ENCODE assay signal across 8 mouse cellular contexts in the genomic region with DNA sequence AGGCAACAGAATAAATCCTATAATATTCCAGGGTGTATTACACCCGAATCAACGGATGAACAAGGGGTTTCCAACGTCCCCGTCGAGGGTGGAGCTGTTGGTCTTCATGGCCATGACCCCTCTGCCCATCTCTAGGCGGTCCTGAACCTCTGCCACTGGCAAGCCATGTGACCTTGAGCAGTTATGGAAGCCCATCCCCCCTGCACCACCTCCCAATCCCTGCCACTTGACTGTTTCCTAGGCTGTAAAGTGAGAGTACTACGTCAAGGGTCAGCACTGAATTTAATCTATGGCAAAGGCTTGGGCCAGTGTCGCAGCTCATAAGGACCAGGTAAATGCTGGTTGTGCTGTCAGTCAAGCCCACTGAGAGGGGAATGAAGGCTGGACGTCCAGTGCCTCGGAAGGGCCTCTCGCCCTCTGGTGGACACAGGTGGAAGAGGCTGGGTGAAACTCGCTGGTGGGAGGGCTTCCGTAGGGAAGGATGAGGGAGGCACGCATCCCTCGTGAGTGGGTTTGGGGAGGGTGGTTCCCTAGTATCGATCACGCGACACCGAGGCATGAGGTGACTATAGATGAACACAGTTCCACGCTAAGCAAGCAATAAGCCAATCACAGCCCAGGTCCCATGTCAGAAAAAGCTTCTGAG. TPM values are rescaled to one million over a fixed set of nuclear protein-coding genes. Genes with fewer than 3 reads are reported as not detected.
DNase-seq lines count a peak whose midpoint lies in the region; ATAC-seq and TF ChIP-seq lines count a peak whose summit lies in the region.

No protein-coding gene starts in this region.

- peak overlapping the region; percentile 65 for H3K4me2 ChIP-seq in CH12.LX (ENCODE audit: insufficient read depth, low read depth, poor library complexity, severe bottlenecking)
- H3K4me2 ChIP-seq in midbrain, embryonic 15.5 days = no peak overlapping the region

- TF ChIP-seq CTCF in heart, adult 2 months (IDR thresholded peaks at IDR 0.05) = peak; percentile 91
- TF ChIP-seq CTCF in CH12.LX (conservative IDR thresholded peaks at IDR 0.05 in 1 of 2, IDR thresholded peaks at IDR 0.05 in 1 of 2; ENCODE audit: low read depth in 2 of 2, low read length in 2 of 2) = peak; percentile 81 to 89

- H3K27me3 ChIP-seq in heart, adult 2 months (ENCODE audit: control insufficient read depth, insufficient read depth, low read length) = no peaks in the 10 kb centered on the region
- H3K27me3 ChIP-seq in CH12.LX (replicated peaks) = peaks cover 4% of the 10 kb centered on the region
- no peaks in the 10 kb centered on the region for H3K27me3 ChIP-seq in limb, embryonic 10.5 days (ENCODE audit: low read depth, poor library complexity, severe bottlenecking)
- H3K27me3 ChIP-seq in midbrain, embryonic 15.5 days (replicated peaks) = no peaks in the 10 kb centered on the region

- TF ChIP-seq EP300 in heart, adult 2 months (IDR thresholded peaks at IDR 0.05; ENCODE audit: insufficient read depth, low read depth, low read length) = no peak
- TF ChIP-seq EP300 in CH12.LX (IDR thresholded peaks at IDR 0.05; ENCODE audit: low read length) = no peak

- ATAC-seq in midbrain, embryonic 15.5 days (replicated peaks) = peak; percentile 44; the same call in 1 of the 2 replicates

- no peaks in the 10 kb centered on the region for H3K9me3 ChIP-seq in CH12.LX (replicated peaks; ENCODE audit: low read length)
- no peaks in the 10 kb centered on the region for H3K9me3 ChIP-seq in limb, embryonic 10.5 days (replicated peaks)
- no peaks in the 10 kb centered on the region for H3K9me3 ChIP-seq in midbrain, embryonic 15.5 days

- in situ Hi-C loops in CH12.LX (cut with MboI; ENCODE audit: low pct_ligation_motif_present, low pct_unique_long_range_greater_than_20kb, low sequenced_read_pairs) = no loop called here

- peak; percentile 47 for TF ChIP-seq RAD21 in CH12.LX (IDR thresholded peaks at IDR 0.05; ENCODE audit: low read depth, low read length)

- no peaks in the 10 kb centered on the region for H3K79me2 ChIP-seq in heart, adult 2 months (replicated peaks; ENCODE audit: control insufficient read depth, insufficient read depth, low read length)
- no peaks in the 10 kb centered on the region for H3K79me2 ChIP-seq in CH12.LX (replicated peaks; ENCODE audit: control insufficient read depth, extremely low read depth, insufficient read depth, poor library complexity, severe bottlenecking)

- WGBS in heart, adult 2 months = 32% methylated on average over 20 of the region's 20 CpGs
- WGBS in limb, embryonic 10.5 days = 30% methylated on average over 20 of the region's 20 CpGs
- WGBS in midbrain, embryonic 15.5 days = 31% methylated on average over 20 of the region's 20 CpGs

- H3K9ac ChIP-seq in heart, adult 2 months (ENCODE audit: low read depth, low read length) = no peak overlapping the region
- H3K9ac ChIP-seq in CH12.LX (ENCODE audit: insufficient read depth, low read depth) = no peak overlapping the region
- H3K9ac ChIP-seq in midbrain, embryonic 15.5 days = no peak overlapping the region

- no peak for TF ChIP-seq POLR2A in heart, adult 2 months (IDR thresholded peaks at IDR 0.05; ENCODE audit: insufficient read depth, low read depth, low read length)
- TF ChIP-seq POLR2A in CH12.LX (IDR thresholded peaks at IDR 0.05; ENCODE audit: low read depth, low read length) = no peak

- H3K4me1 ChIP-seq in heart, adult 2 months (ENCODE audit: control insufficient read depth, insufficient read depth, low read length) = peaks cover 1% of the 10 kb centered on the region; the same call in 1 of the 2 replicates
- H3K4me1 ChIP-seq in CH12.LX (ENCODE audit: control insufficient read depth in 1 of 2, insufficient read depth in 2 of 2) = peaks cover 8 to 21% of the 10 kb centered on the region in 2 experiments
- peaks cover 9% of the 10 kb centered on the region; the same call in 1 of the 2 replicates for H3K4me1 ChIP-seq in limb, embryonic 10.5 days
- H3K4me1 ChIP-seq in midbrain, embryonic 15.5 days = no peaks in the 10 kb centered on the region

- H3K36me3 ChIP-seq in heart, adult 2 months (ENCODE audit: control insufficient read depth, insufficient read depth, low read length) = no peaks in the 10 kb centered on the region
- H3K36me3 ChIP-seq in CH12.LX (replicated peaks in 1 of 2; ENCODE audit: control insufficient read depth in 1 of 2, insufficient read depth in 1 of 2, low read length in 1 of 2) = no peaks in the 10 kb centered on the region
- peaks cover 10% of the 10 kb centered on the region; the same call in 1 of the 2 replicates for H3K36me3 ChIP-seq in limb, embryonic 10.5 days
- peaks cover 36% of the 10 kb centered on the region for H3K36me3 ChIP-seq in midbrain, embryonic 15.5 days (replicated peaks)

- no peak overlapping the region for H3K27ac ChIP-seq in heart, adult 2 months
- no peak overlapping the region for H3K27ac ChIP-seq in CH12.LX (ENCODE audit: insufficient read depth, low read depth)
- no peak overlapping the region for H3K27ac ChIP-seq in limb, embryonic 10.5 days
- no peak overlapping the region for H3K27ac ChIP-seq in midbrain, embryonic 15.5 days

- peak in 1 of 2 experiments; percentile 66 for DNase-seq in heart, adult 2 months
- DNase-seq in heart, adult 8-10 months (ENCODE audit: low spot score) = no peak
- peak; percentile 32 for DNase-seq in CH12.LX (ENCODE audit: extremely low read depth)
- peak; percentile 72 for DNase-seq in embryo, embryonic 11 days
- peak; percentile 56 to 79 for DNase-seq in heart, postnatal 10 days
- DNase-seq in limb, embryonic 10.5 days (ENCODE audit: low spot score) = peak; percentile 78
- no peak for DNase-seq in c-Kit-positive CD71-positive TER-119-positive erythroid progenitor cells, embryonic 14.5 days (ENCODE audit: low spot score)

- dilution Hi-C loops in CH12.LX (cut with MboI; ENCODE audit: extremely low pct_ligation_motif_present, extremely low pct_unique_long_range_greater_than_20kb, low sequenced_read_pairs) = no loop called here

- no peak overlapping the region for H3K4me3 ChIP-seq in heart, adult 2 months
- H3K4me3 ChIP-seq in CH12.LX (replicated peaks in 1 of 3; ENCODE audit: low read depth in 2 of 3, low read length in 2 of 3, poor library complexity in 1 of 3) = no peak overlapping the region
- no peak overlapping the region for H3K4me3 ChIP-seq in limb, embryonic 10.5 days
- H3K4me3 ChIP-seq in midbrain, embryonic 15.5 days = no peak overlapping the region

- intact Hi-C loops in heart, adult 2 months (cut with DNase I) = loop anchor here (5.0 kb wide), 1 partner anchor 280 kb away; no protein-coding TSS in a partner anchor
- intact Hi-C loops in heart, postnatal 10 days (cut with DNase I) = no loop called here

TF ChIP-seq in CH12.LX, 34 proteins besides CTCF, POLR2A, EP300 and RAD21 (continues in another document):
- no peak for TF ChIP-seq KAT2A (IDR thresholded peaks at IDR 0.05; ENCODE audit: insufficient replicate concordance, low read length)
- TF ChIP-seq BHLHE40 (IDR thresholded peaks at IDR 0.05; ENCODE audit: low read depth, low read length) = peak; percentile 74
- no peak for TF ChIP-seq UBTF (IDR thresholded peaks at IDR 0.05; ENCODE audit: low read depth, low read length)
- no peak for TF ChIP-seq ZKSCAN1 (IDR thresholded peaks at IDR 0.05; ENCODE audit: borderline replicate concordance, low read depth, low read length)
- TF ChIP-seq CHD2 (IDR thresholded peaks at IDR 0.05; ENCODE audit: low read length) = peak; percentile 42; the same call in 1 of the 2 replicates
- 0 out of 2 replicates have a peak, but pooled peaks have one; percentile 7 for TF ChIP-seq ETS1 (conservative IDR thresholded peaks at IDR 0.05; ENCODE audit: low read depth, low read length)
- TF ChIP-seq NRF1 (IDR thresholded peaks at IDR 0.05; ENCODE audit: low read depth, low read length) = 0 out of 2 replicates have a peak, but pooled peaks have one; percentile 20
- TF ChIP-seq ELF1 (IDR thresholded peaks at IDR 0.05; ENCODE audit: low read depth, low read length) = peak; percentile 52; the same call in 1 of the 2 replicates
- TF ChIP-seq MAX (IDR thresholded peaks at IDR 0.05; ENCODE audit: low read length) = no peak
- peak; percentile 34; the same call in 1 of the 2 replicates for TF ChIP-seq MEF2A (IDR thresholded peaks at IDR 0.05; ENCODE audit: borderline replicate concordance, low read depth, low read length)
- peak; percentile 38; the same call in 1 of the 2 replicates for TF ChIP-seq TCF12 (IDR thresholded peaks at IDR 0.05; ENCODE audit: low read depth, low read length)
- peak; percentile 66 for TF ChIP-seq SMC3 (IDR thresholded peaks at IDR 0.05; ENCODE audit: low read depth, low read length)
- TF ChIP-seq IRF4 (IDR thresholded peaks at IDR 0.05; ENCODE audit: low read depth, low read length) = peak; percentile 30; the same call in 1 of the 2 replicates
- peak; percentile 73; the same call in 1 of the 2 replicates for TF ChIP-seq MAZ (IDR thresholded peaks at IDR 0.05; ENCODE audit: low read depth, low read length)
- TF ChIP-seq MYC (IDR thresholded peaks at IDR 0.05; ENCODE audit: low read depth, low read length) = 0 out of 2 replicates have a peak, but pooled peaks have one; percentile 50
- TF ChIP-seq USF1 (IDR thresholded peaks at IDR 0.05; ENCODE audit: low read depth, low read length) = peak; percentile 7; the same call in 1 of the 2 replicates
- no peak for TF ChIP-seq JUN (IDR thresholded peaks at IDR 0.05; ENCODE audit: insufficient read depth, low read depth, low read length)
- 0 out of 2 replicates have a peak, but pooled peaks have one; percentile 34 for TF ChIP-seq SIN3A (IDR thresholded peaks at IDR 0.05; ENCODE audit: low read length)

RNA-seq across cellular contexts. Expression of a gene that starts 18.8 kb away (rescaled TPM):
- 1 to 10 TPM; 4.4 to 5.8 TPM for total RNA-seq in heart, adult 2 months (2021)
- polyA plus RNA-seq in heart, adult 2 months (2012; rRNA removed) = 9.8 and 12.0 TPM in 2 replicates
- 1 to 10 TPM; 4.1 to 7.0 (median 5.2) TPM for total RNA-seq in heart, adult 8-10 months (2022)
- 0.38 and 0.51 TPM in 2 replicates for total RNA-seq in CH12.LX (2012; rRNA removed)
- total RNA-seq in CH12.LX (2014; rRNA removed) = 0.07 and 0.16 TPM in 2 replicates
- polyA plus RNA-seq in CH12.LX (2012; ENCODE audit: insufficient read length, low read depth) = 0.70 and 0.78 TPM in 2 replicates
- total RNA-seq in heart, postnatal 10 days (2021) = 10 to 100 TPM; 15.6 to 18.5 TPM
- 18.9 and 21.6 TPM in 2 replicates for polyA plus RNA-seq in limb, embryonic 10.5 days (2016; fragmentation: Nextera tagmentation; extraction: Ambion mirVana)
- 88.4 and 96.0 TPM in 2 replicates for polyA plus RNA-seq in midbrain, embryonic 15.5 days (2015; fragmentation: Nextera tagmentation; extraction: Ambion mirVana)

RNA-seq across cellular contexts. Expression of a gene that starts 55.5 kb away (rescaled TPM):
- 10 to 100 TPM; 19.6 to 21.2 TPM for total RNA-seq in heart, adult 2 months (2021)
- 5.5 and 7.5 TPM in 2 replicates for polyA plus RNA-seq in heart, adult 2 months (2012; rRNA removed)
- 10 to 100 TPM; 15.3 to 21.1 (median 19.7) TPM for total RNA-seq in heart, adult 8-10 months (2022)
- total RNA-seq in CH12.LX (2012; rRNA removed) (58.4 and 70.8 TPM in 2 replicates), CH12.LX (2014; rRNA removed) (94.7 and 106 TPM in 2 replicates)
- 189 and 261 TPM in 2 replicates for polyA plus RNA-seq in CH12.LX (2012; ENCODE audit: insufficient read length, low read depth)
- total RNA-seq in heart, postnatal 10 days (2021) = 10 to 100 TPM; 26.3 to 27.0 TPM
- 84.5 and 88.0 TPM in 2 replicates for polyA plus RNA-seq in limb, embryonic 10.5 days (2016; fragmentation: Nextera tagmentation; extraction: Ambion mirVana)
- polyA plus RNA-seq in midbrain, embryonic 15.5 days (2015; fragmentation: Nextera tagmentation; extraction: Ambion mirVana) = 46.0 and 47.6 TPM in 2 replicates

Comparison
In these comparisons a context has a peak if more than half of its experiments do, and no peak if none do; other contexts are left out.
1. DNase-seq: peak in CH12.LX (single experiment), embryo, embryonic 11 days (single experiment), heart, postnatal 10 days (2 of 2) and limb, embryonic 10.5 days (single experiment); none in heart, adult 8-10 months (single experiment) and c-Kit-positive CD71-positive TER-119-positive erythroid progenitor cells, embryonic 14.5 days (single experiment).